Mouse (Mus musculus) liver, embryonic 13.5 days (tissue): ENCODE data around the gene Adarb1. TPM values are rescaled to one million over a fixed set of nuclear protein-coding genes. Genes with fewer than 3 reads are reported as not detected.

ENCODE experiments used
- ATAC-seq: fragments of 200-750 bp; cut with Nextera tagmentation; 2 replicates; pipeline ENCODE4 v1.8.0; 2017; ENCODE audit warnings: low read depth, mild to moderate bottlenecking, moderate number of reproducible peaks, moderate library complexity
- DNase-seq: peaks from one replicate; pipeline ENCODE4 v3.0.0; 2022
- H3K27ac ChIP-seq: fragments of 300-500 bp; sonication (generic); 2 replicates; pipeline ENCODE4 v1.5.1; 2015; ENCODE audit warnings: moderate library complexity, mild to moderate bottlenecking, inconsistent platforms
- H3K27me3 ChIP-seq: fragments of 300-500 bp; sonication (generic); 2 replicates; pipeline ENCODE4 v1.6.1; 2015; ENCODE audit warnings: mild to moderate bottlenecking, inconsistent platforms
- H3K36me3 ChIP-seq: fragments of 300-500 bp; sonication (generic); 2 replicates; pipeline ENCODE4 v1.6.1; 2015; ENCODE audit warnings: mild to moderate bottlenecking, inconsistent platforms
- H3K4me1 ChIP-seq: fragments of 300-500 bp; sonication (generic); replicated peaks from 2 replicates; pipeline ENCODE4 v1.6.1; 2015; ENCODE audit warnings: inconsistent platforms
- H3K4me2 ChIP-seq: fragments of 300-500 bp; sonication (generic); 2 replicates; pipeline ENCODE4 v1.6.1; 2015; ENCODE audit warnings: inconsistent platforms, mild to moderate bottlenecking, moderate library complexity
- H3K4me3 ChIP-seq: fragments of 300-500 bp; sonication (generic); replicated peaks from 2 replicates; pipeline ENCODE4 v1.5.1; 2015; ENCODE audit warnings: mild to moderate bottlenecking, inconsistent platforms
- H3K9ac ChIP-seq: fragments of 300-500 bp; sonication (generic); 2 replicates; pipeline ENCODE4 v1.6.1; 2015; ENCODE audit warnings: mild to moderate bottlenecking, inconsistent platforms
- H3K9me3 ChIP-seq: fragments of 300-500 bp; sonication (generic); replicated peaks from 2 replicates; pipeline ENCODE4 v1.6.1; 2016; ENCODE audit warnings: inconsistent platforms
- WGBS: fragments of 180-500 bp; shearing (Covaris S2); methylation state at CpG from one replicate; pipeline ENCODE4 v1.1.7; 2015; ENCODE audit not compliant: insufficient replicate concordance; 5-methylcytosine and 5-hydroxymethylcytosine counted together
- polyA plus RNA-seq: library from polyadenylated mRNA; unstranded; fragments of >200 nt; fragmentation: Nextera tagmentation; extraction: Ambion mirVana; gene quantifications from 2 replicates; pipeline ENCODE4 v1.2.1, GENCODE M21; 2015

The Adarb1 gene
- polyA plus RNA-seq, 1 experiment from 2014 or later, result 1.0 TPM

DNA sequence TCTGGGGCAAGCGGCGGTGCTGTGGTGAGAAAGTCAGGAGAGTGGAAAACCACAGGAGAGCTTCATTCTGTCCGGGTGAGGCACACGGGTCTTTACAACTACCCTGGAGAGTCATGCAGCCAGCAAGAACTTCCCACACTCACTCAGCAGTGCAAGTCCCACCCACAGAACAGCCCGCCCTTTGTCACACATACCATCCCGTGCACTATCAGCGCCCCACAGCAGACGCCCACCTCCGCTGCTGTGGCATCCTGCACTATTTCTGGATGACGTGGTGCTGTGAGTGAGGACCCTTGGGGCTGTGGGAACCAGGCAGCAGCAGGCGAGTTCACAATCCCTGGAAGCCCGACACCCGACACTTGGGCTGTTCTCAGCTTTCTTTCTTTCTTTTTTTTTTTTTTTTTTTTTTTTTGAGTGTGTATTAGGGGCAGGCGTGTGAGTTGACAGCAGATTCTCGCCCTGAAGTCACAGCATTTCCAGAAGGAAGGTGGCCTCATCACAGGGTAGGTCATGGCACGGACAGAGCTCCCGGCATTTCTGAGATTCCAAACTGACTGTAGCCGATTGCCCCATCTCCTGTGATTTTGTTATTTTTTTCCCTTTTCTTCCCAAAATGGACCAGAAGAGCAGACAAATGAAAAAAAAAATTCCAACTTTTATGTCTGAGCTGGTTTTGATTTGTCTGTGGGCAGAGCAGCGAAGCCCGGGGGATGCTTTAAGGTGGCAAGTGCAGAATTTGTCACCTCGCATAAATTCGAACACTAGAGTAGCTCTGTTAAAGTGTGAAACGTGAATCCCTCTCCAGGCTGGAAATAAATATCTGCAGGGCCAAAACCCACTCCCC is 31.5 kb upstream of the Adarb1 start:
- Histone ChIP-seq H3K36me3 (no peaks in the 10 kb centered on the region), H3K4me3 (0 out of 2 replicates have a peak overlapping the region, but pooled peaks have one; percentile 10), H3K27me3 (peaks cover 32% of the 10 kb centered on the region), H3K27ac (no peak overlapping the region), H3K4me2 (peak overlapping the region; percentile 38), H3K9ac (no peak overlapping the region), H3K4me1 (peaks cover 13% of the 10 kb centered on the region), H3K9me3 (0 out of 2 replicates have a peak, but pooled peaks cover 5% of the 10 kb centered on the region)
- ATAC-seq (peak; percentile 61), DNase-seq (no peak)
- 25% methylated on average over 23 of the region's 23 CpGs for WGBS

DNA sequence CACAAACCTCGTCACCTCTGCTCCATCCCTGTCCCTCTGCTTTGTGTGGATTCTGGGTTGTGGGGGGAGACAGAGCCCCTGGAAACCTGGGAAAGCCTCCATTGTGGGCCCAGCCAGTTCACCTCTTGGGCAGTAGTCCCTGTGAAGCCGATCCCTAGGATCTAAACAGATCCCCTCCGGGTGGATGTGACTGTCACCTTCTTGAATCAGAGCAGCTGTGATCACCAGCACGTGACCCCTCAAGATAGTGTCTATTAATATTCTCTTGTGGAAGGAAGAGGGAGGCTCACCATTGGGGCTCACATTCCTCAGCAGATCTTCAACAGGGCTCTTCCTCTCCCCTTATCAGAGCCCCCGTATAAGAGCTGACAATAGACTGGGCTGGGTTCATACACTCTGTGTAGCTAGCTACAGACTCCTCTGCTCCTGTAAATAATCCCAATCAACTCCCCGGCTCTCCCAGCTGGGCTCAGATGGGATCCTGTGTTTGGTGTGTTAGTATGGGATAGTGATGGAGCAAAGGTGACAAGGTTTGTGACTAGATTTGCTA is 30.7 kb upstream of the Adarb1 start:
- 33% methylated on average over 6 of the region's 6 CpGs for WGBS
- Histone ChIP-seq H3K4me3 (0 out of 2 replicates have a peak overlapping the region, but pooled peaks have one; percentile 10), H3K4me2 (peak overlapping the region; percentile 38), H3K27ac (no peak overlapping the region; the same call in 1 of the 2 replicates), H3K9ac (no peak overlapping the region), H3K27me3 (peaks cover 32% of the 10 kb centered on the region), H3K36me3 (no peaks in the 10 kb centered on the region), H3K9me3 (0 out of 2 replicates have a peak, but pooled peaks cover 5% of the 10 kb centered on the region), H3K4me1 (peaks cover 13% of the 10 kb centered on the region)
- DNase-seq, result no peak
- no peak for ATAC-seq

DNA sequence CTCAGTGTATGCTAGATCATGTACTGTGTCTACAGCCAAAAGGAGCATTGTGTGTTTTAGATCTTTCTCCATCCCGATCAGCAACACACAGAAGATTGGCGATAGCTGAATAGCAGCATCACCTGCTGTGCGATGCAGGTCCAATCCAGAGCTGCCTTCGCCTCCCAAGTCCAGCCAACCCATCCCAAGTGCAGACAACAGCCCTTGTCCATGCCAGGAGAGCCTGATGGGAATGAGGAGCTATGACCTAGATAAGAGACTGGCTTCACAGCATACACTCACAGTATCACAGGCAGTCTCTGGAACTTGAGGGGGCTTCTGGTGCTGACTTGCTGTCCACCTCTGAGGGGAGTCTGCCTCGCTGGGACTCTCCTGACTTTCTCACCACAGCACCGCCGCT is 30.1 kb upstream of the Adarb1 start:
- H3K36me3 ChIP-seq, result no peaks in the 10 kb centered on the region
- ATAC-seq (no peak), DNase-seq (no peak)
- H3K9me3 ChIP-seq, result 0 out of 2 replicates have a peak, but pooled peaks cover 5% of the 10 kb centered on the region
- WGBS, result 67% methylated on average over 7 of the region's 7 CpGs
- H3K4me2 ChIP-seq, result no peak overlapping the region
- H3K4me3 ChIP-seq, result no peak overlapping the region
- H3K9ac ChIP-seq, result no peak overlapping the region
- no peak overlapping the region for H3K27ac ChIP-seq
- H3K4me1 ChIP-seq, result peaks cover 13% of the 10 kb centered on the region
- peaks cover 32% of the 10 kb centered on the region for H3K27me3 ChIP-seq

DNA sequence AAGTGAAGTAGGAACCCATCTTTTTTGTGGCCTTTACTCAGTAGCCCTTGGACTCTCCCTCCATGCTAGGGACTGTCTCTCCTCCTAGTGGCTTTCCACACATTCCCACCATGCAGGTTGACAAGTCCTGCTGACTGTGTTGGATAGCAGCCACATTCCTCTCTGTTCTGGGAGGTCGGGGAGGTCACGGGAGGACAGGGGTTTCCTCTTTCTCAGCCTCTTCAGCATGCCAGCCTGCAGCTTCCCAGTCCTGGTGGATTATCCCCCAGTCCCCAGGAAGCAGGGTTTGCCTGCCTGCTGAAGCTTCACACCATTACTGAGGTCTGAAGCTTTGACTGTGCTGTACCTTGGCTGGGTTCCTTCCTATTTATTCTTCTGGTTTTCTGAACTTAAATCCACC is 29.7 kb upstream of the Adarb1 start:
- Histone ChIP-seq H3K4me2 (no peak overlapping the region), H3K36me3 (no peaks in the 10 kb centered on the region), H3K9ac (no peak overlapping the region), H3K27ac (no peak overlapping the region), H3K4me3 (no peak overlapping the region), H3K4me1 (peaks cover 13% of the 10 kb centered on the region), H3K9me3 (0 out of 2 replicates have a peak, but pooled peaks cover 5% of the 10 kb centered on the region), H3K27me3 (peaks cover 32% of the 10 kb centered on the region)
- 15% methylated on average over 2 of the region's 2 CpGs for WGBS
- DNase-seq, result no peak
- ATAC-seq, result no peak

DNA sequence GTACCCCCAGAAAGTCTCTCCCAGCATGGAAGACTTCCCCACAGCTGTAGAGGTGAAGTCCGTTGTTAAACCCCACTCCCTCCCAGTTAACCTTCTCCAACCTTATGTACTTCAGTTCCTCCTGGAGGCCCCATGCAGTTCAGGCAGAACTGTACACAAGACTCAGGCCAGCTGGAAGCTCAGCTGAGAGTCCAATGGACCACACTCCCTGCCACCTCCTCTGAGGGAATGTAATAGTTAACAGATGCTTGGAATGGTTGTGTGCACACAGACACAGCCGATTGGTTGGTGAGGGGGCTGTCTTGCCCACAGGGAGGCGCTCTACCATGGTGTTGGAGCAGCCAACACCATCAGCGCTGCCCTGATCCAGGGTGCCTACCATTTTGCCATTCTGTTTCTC is 24.2 kb upstream of the Adarb1 start:
- DNase-seq (no peak), ATAC-seq (no peak)
- no peak overlapping the region for H3K4me3 ChIP-seq
- no peaks in the 10 kb centered on the region for H3K4me1 ChIP-seq
- 62% methylated on average over 4 of the region's 4 CpGs for WGBS
- H3K36me3 ChIP-seq, result no peaks in the 10 kb centered on the region
- H3K27me3 ChIP-seq, result peaks cover 6% of the 10 kb centered on the region; the same call in 1 of the 2 replicates
- H3K27ac ChIP-seq, result no peak overlapping the region
- H3K9ac ChIP-seq, result no peak overlapping the region
- 0 out of 2 replicates have a peak, but pooled peaks cover 5% of the 10 kb centered on the region for H3K9me3 ChIP-seq
- H3K4me2 ChIP-seq, result no peak overlapping the region

DNA sequence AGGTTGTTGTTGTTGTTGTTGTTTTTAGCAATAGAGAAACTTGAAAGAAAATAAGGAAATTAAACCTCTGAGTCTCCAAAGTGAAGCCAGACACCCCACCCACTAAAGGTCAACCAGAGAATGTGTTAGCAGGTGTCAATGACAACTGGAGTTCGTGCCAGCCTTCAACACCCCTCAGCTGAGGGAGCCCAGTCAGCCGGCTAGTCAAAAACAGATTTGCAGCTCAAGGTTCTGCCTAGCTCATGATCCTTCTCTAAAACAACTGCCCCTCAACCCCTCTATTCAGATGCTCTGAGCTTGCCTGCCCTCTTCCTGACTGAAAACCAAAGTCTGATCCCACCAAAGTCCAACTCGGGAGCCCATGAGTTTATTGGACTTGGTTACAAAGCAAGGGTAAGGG is 23.7 kb upstream of the Adarb1 start:
- DNase-seq (no peak), ATAC-seq (no peak)
- H3K27me3 ChIP-seq, result peaks cover 2% of the 10 kb centered on the region; the same call in 1 of the 2 replicates
- H3K9ac ChIP-seq, result no peak overlapping the region
- no peak overlapping the region for H3K4me2 ChIP-seq
- no peaks in the 10 kb centered on the region for H3K4me1 ChIP-seq
- H3K4me3 ChIP-seq, result no peak overlapping the region
- 68% methylated on average over 3 of the region's 3 CpGs for WGBS
- no peak overlapping the region for H3K27ac ChIP-seq
- 0 out of 2 replicates have a peak, but pooled peaks cover 5% of the 10 kb centered on the region for H3K9me3 ChIP-seq
- H3K36me3 ChIP-seq, result no peaks in the 10 kb centered on the region

DNA sequence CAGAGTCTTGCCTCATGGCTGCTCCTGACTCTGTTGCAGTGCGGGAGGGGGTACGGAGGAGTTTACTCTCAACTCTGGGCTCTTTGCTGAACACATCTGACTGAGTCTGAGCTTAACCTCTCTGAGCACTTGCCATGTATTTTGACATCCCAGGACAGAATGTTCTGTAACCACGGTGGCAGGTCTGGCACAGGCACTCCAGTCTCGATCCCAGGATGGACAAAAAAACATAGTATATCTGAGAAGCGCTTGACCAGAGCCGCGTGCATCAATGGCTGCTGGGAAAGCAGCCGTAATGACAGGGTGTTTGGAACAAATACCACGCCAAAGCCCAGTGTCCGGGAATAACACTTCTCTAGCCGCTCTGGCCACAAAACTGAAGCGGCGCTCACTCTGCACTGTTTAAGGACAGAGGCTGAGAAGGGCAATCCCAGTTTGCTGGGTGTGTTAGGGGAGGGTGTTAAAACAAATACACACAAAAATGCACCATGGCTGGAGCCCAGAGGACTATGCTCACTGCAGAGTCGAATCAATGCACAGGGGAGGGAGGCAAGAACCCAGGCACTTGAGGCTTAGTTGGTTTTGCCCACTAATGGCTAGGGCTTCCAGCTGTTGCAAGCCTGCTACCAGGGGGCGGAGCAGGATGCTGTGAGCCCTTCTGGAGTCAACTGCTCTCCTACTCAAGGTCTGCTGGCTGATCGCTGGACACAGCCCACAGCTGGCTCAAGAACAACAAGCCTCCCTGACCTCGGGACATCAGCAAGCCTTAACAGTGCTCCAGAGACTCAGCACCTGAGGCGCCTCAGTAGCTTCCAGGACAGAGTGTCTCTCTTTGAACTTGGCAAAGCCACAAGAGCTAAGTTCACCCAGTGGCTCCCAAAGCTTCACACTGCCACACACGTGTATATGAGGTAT is 23.0 kb upstream of the Adarb1 start:
- Histone ChIP-seq H3K4me1 (no peaks in the 10 kb centered on the region), H3K27ac (no peak overlapping the region), H3K9ac (no peak overlapping the region), H3K9me3 (0 out of 2 replicates have a peak, but pooled peaks cover 5% of the 10 kb centered on the region), H3K4me3 (no peak overlapping the region), H3K36me3 (no peaks in the 10 kb centered on the region), H3K27me3 (peaks cover 2% of the 10 kb centered on the region; the same call in 1 of the 2 replicates), H3K4me2 (no peak overlapping the region)
- WGBS, result 55% methylated on average over 19 of the region's 19 CpGs
- DNase-seq, result no peak
- ATAC-seq, result 0 out of 2 replicates have a peak, but pooled peaks have one; percentile 18

DNA sequence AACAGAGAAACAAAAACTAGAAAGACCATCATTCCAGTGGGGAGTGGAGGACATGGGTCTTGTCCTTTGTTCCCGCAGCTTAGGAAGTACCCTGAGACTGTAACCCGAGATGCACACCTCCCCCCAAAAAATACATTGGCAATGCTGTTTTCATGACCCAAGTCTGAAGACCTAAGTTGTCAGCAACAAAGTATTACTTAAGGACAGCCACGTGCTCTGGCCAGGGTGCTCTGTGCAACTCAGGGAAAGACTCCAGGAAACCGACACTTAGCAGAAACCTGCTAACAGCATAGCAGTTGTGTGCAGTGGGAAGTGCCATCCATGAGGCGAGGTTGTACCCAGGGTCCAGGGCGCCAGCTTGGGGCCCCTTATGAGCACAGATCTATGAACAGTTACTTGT is 22.2 kb upstream of the Adarb1 start:
- H3K27me3 ChIP-seq, result peaks cover 2% of the 10 kb centered on the region; the same call in 1 of the 2 replicates
- no peak overlapping the region for H3K4me2 ChIP-seq
- DNase-seq (no peak), ATAC-seq (no peak)
- H3K4me1 ChIP-seq, result no peaks in the 10 kb centered on the region
- no peaks in the 10 kb centered on the region for H3K36me3 ChIP-seq
- 35% methylated on average over 6 of the region's 6 CpGs for WGBS
- H3K9me3 ChIP-seq, result 0 out of 2 replicates have a peak, but pooled peaks cover 4% of the 10 kb centered on the region
- no peak overlapping the region for H3K27ac ChIP-seq
- H3K4me3 ChIP-seq, result no peak overlapping the region
- H3K9ac ChIP-seq, result no peak overlapping the region

DNA sequence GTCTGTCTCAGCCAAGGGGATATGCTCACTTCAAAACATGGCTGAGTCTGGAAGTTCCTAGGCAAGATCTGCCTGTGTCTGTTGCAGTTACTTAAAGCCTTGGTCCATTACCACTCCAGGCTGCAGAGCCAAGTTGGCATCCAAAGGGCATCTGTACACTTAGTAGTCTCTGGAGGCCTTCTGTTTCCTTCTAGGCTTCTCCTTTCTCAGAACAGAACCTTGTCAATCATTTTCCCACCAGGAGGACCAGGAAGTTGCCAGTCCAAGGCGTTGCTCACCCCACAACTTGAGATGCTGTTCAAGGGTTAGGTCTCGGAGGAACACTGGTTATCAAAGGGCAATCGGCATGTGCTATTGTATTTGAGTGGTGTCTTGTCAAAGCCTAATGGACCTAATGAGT is 21.0 kb upstream of the Adarb1 start:
- Histone ChIP-seq H3K36me3 (no peaks in the 10 kb centered on the region), H3K27me3 (peaks cover 2% of the 10 kb centered on the region; the same call in 1 of the 2 replicates), H3K27ac (no peak overlapping the region), H3K4me1 (peaks cover 5% of the 10 kb centered on the region; the same call in 1 of the 2 replicates), H3K9me3 (no peaks in the 10 kb centered on the region), H3K4me2 (no peak overlapping the region), H3K4me3 (no peak overlapping the region), H3K9ac (no peak overlapping the region)
- DNase-seq, result no peak
- WGBS, result 47% methylated on average over 3 of the region's 3 CpGs
- no peak for ATAC-seq

DNA sequence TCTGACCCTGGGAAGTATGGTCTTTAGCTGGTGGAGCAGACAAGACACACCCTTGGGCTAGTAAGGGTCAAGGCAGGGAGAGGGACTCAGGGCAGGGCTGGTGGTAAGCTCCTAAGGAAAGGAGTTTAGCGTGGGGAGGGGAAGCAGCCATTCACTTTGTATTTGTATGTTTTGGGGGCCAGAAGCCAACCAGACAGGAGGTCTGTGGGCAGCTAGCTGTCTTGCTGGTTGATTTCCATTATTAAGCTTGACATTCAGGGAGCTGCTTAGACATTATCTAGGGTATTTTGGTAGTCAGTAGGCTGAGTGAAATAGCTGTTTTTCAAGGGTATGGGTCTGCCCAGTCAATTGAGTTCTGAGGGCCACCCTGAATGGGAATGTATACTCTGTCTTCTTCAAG is 20.0 kb upstream of the Adarb1 start:
- H3K4me1 ChIP-seq, result peaks cover 9% of the 10 kb centered on the region
- H3K27me3 ChIP-seq, result peaks cover 2% of the 10 kb centered on the region; the same call in 1 of the 2 replicates
- H3K4me3 ChIP-seq, result no peak overlapping the region
- H3K9ac ChIP-seq, result no peak overlapping the region
- no peak for DNase-seq
- H3K36me3 ChIP-seq, result no peaks in the 10 kb centered on the region
- 52% methylated on average over 1 of the region's 1 CpGs for WGBS
- H3K4me2 ChIP-seq, result no peak overlapping the region
- H3K9me3 ChIP-seq, result no peaks in the 10 kb centered on the region
- no peak for ATAC-seq
- no peak overlapping the region for H3K27ac ChIP-seq

DNA sequence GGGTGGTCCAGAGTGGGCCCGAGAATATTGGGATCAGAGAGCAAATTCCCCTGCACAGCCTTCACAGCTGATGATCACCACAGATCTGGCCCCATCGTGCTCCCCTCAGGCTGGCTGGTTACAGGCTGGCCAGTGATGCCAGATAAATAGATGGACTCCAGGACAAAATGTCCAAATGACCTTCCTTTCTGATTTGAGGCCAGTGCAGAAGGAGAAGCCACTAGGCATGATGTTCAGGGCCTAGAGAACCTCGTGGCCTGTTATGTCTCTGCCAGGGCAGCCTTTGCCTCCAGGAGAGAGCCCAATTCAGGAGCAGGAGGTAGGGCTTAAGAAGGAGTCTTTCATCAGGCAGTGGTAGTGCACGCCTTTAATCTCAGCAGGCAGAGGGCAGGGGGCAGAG is 17.3 kb upstream of the Adarb1 start:
- Histone ChIP-seq H3K27me3 (no peaks in the 10 kb centered on the region), H3K9me3 (no peaks in the 10 kb centered on the region), H3K4me1 (peaks cover 9% of the 10 kb centered on the region), H3K4me3 (no peak overlapping the region), H3K36me3 (no peaks in the 10 kb centered on the region), H3K4me2 (no peak overlapping the region), H3K9ac (no peak overlapping the region), H3K27ac (no peak overlapping the region)
- DNase-seq, result no peak
- 52% methylated on average over 4 of the region's 4 CpGs for WGBS
- no peak for ATAC-seq
